Mouse (Mus musculus) lung, adult 18-20 months (tissue): Measurements from ENCODE around the gene Gm28042.

ENCODE experiments used
- DNase-seq, 2 experiments: peaks; one replicate each; pipeline ENCODE4 v3.0.0; 2022; ENCODE audit warnings: mixed read lengths in 2 of 2

Gm28042 gene

DNA sequence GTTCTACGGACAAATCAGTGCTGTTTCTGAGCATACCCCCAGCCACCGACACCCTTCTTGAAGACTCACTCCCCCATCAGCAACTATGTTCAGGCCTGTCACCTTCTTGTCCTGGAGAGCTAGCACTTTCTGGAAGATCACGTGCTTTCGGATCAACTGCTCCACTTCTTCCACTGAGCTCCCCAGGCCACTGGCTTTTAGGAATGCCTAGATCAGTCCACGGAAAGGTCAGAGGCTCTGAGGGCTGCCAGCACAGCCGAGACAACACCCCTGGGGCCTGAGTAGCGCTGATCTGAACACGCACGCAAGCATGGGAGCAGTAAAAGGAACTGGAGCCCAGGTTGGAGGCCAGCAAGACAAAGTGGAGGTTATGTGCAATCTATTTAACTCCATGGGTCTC lies 33.4 kb downstream of the Gm28042 start:
- peak; percentile 32 to 37 for DNase-seq

DNA sequence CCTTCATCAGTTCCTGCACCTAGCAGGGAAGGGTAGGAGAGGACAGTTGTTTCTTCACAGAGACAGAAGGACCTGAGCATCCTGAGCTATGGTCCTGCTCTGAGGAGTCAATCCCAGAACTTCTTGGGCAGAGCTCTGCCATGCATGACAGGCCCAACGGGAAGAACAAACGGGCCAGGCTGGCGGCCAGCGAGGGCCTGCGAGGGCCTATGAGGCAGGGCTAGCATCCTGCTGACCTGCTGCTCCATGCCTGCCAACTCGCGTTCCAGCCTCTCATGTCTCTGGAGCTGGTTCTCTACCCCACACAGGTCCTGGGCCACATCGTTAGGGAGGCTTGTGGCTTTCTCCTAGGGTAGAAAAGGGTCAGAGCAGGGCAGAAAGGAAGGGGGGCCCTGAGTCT lies 35.0 kb downstream of the Gm28042 start:
- no peak for DNase-seq

DNA sequence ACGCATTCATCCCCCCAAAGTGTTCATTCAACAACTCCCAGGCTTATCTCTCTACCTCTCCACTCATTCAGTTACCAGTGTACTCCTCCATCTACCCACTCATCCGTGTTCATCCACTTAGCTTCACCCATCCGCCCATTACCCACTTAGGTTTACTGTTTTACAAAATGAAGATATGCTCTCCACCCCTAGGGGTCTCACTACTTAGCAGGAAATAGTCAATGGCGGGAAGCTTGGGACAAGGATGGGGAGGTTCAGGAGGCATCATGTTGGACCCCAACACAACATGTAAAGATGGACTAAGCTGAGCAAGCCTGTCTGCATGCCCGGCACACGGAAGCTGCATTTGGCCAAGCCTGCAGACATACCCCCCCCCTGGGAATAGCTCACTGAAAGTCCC lies 37.3 kb downstream of the Gm28042 start:
- DNase-seq: no peak

DNA sequence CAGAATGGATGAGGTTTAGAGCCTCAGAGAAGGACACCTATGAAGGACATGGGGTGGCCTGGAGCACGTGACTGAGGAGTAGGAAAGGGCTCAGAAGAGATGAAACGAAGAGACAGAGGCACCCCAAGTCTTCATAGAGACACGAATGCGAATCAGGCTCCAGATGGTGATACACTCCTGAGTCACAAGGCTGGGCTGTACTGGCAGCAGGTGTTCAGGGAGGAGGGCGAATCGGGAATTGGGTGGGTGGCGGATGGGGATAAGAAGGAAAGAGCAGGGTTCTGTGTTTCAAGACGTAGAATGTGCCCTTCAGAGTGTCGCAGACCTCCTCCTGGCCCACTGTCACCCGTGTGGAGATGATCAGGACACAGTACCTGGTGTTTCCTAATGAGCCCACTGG lies 38.0 kb downstream of the Gm28042 start:
- DNase-seq: no peak

DNA sequence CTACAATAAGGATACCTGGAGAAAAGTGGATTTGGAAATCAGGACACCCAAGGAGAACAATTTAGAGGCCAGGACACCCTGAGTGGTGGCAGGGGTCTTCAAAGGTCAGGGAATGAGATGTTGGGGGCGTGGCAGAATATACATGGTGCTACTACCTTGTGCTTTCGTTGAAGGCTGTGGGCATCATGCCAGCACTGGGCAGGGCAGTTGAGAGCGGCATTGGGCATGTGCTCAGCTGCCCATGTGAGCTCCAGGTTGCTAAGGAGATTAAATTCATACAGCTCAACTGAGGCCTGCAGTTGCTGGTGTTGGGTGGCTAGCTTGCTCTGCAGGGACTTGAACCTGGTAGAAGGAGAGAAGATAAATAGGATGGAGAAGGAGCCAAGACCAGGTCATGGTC lies 38.9 kb downstream of the Gm28042 start:
- peak; percentile 66 to 74 for DNase-seq

DNA sequence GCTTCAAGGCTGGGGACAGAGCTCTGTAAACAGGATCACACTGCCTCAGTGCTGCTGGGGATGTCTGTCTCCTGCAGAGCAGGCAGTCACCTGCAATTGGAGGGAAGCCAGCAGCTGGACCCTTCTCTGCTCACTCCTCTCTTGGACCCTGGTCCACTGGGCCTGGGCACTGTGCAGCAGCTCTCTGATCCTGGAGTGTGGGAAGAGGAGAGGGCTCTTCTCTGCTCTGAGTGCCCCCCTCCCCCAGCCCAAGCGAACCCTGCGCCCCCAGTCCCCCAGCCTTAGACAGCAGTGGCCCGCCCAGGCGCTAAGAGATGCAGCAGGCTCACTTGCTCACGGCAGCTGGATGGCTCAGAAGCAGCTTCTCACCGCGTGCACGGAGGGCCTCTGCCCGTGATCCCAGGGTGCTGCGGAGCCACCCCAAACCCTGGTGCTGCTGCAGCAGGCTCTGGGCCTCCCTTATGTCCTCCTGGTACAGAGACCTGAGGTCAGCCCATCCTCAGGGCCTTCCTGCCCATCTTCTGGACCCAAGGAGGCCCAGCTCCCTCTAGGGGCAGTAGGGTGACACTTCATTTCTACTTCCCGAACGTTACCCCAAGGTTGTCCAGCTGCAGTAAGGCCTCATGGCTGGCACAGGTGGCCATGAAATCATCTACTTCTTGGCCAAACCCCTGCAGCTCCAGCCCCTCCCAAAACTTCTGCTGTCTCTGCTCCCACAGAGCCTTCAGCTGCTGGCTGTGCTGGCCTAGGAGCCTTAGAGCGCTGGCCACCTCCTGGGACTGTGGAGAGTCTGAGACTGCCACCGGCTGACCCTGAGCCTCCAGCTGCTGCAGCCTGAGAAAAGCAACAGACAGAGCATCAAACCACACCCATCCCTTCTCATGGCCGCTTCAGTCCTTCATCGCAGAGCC lies 41.5 kb downstream of the Gm28042 start:
- peak in 1 of 2 experiments; percentile 29 for DNase-seq

DNA sequence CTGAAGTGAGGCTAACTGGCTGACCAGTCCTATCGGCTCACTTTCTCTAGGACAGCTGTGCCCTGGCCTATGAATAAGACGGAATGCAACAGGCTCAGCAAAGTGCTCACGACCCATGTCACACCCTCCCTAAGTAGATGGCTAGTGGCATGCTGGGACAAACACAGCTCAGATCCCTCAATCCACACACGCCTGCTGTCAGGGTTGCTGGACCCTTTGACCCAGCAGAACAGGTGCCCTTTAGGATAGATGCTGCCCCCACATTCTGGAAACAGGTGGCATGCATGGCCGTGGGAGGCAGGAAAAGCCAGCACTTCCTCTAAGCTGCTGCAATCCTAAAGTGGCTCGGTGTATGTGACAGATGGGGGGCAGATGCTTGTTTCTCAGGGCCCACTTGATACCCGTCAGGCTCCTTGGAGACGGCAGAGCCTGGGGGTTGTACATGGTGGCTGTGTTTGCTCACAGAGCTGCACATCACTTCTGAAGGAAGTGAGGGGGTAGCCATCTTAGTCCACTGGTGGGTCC lies 42.2 kb downstream of the Gm28042 start:
- no peak for DNase-seq

DNA sequence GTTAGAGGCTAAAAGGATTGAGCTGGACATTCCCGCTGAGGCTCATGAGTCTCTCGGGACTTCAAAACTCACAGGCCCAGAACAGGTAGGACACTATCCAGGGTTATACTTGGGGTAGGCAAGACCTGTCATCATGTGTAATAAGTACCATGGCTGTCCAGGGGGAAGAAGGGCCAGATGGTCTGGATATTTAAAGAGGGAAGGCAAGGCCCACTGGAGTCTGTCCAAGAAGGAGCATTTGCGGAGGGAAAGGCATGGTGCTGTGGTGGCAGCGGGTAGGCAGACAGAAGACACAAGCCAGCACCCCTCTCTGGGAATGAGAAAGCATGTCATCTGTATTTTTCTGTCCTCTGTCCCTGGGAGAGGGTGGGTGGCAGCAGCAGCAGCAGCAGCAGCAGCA lies 46.8 kb downstream of the Gm28042 start:
- no peak for DNase-seq

DNA sequence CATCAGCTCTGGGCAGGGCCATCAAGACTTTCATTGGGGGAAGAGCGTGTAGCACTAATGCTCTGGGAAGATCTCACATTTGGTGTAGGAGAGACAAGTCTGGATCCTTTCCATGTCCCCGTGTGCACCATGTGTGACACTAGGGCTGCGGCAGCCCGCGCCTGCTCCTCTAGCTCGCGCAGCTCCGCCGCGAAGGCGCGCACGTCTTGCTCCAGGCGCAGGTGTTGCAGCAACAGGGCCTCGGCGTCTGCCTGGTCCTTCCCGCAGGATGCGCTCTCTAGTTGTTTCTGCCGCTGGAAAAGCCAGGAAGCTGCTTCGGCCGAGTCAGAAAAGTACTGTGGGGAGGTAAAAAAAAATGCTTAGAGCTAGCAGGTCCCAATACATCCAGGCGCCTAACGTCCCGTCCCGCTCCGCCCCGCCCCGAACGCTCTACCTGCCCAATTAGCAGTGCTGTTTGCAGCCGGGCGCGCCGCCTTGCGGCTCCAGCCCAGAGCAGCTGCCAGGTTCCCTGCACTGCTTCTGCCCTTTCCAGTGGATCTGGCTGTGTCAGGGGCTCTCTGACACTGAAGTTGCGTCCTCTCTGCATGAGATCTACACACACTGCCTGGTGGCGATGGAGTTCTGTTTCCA lies 48.9 kb downstream of the Gm28042 start:
- DNase-seq: peak; percentile 62 to 72

DNA sequence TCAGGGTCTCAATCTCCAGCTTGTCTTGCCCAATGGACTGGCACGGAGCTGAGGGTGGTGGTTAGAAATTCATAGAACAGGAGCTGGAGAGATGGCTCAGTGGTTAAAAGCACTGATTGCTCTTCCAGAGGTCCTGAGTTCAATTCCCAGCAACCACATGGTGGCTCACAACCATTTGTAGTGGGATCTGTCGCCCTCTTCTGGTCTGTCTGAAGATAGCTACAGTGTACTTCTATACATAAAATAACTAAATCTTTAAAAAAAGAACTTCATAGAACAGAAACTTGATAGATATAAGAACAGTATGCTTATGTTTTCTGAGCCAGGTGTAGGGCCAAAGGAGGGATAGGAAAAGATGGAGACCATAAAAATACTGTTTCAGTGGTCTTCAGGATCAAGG lies 55.1 kb downstream of the Gm28042 start:
- DNase-seq: no peak

DNA sequence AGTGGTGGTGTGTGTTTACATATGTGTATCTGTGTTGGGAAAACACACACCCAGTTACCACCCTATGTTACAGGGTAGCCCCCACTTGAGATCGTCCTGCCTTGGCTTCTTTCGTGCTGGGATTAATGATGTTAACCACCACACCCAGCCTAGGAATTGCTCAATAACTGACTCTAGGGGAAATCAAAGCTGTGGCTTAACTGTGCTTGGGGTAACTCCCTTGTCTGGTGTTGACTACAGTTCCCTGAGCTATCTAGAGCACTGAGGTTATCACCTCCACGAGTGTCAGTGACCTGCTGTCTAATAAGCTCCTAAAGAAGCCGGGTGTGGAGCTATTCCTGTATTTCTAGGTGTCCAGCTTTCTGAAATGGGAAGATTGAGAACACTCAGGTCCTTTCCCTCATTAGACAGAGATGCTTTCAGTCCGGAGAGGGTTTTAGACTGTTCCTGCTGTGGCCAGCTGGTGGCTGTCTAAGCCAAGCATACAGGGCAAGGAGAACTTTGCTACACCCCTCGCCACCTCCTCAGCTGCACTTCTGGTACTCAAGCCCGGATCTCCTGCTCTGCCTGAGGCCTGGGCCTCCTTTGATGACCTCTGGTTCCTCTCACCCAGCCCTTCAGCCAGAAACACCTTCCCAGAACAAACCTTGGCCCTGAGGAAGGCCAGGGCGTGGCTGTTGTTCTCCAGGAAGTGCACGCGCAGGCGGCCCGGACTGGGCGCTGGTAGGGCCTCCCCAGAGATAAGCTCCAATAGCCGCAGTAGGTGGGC lies 57.5 kb downstream of the Gm28042 start:
- peak; percentile 73 to 77 for DNase-seq

DNA sequence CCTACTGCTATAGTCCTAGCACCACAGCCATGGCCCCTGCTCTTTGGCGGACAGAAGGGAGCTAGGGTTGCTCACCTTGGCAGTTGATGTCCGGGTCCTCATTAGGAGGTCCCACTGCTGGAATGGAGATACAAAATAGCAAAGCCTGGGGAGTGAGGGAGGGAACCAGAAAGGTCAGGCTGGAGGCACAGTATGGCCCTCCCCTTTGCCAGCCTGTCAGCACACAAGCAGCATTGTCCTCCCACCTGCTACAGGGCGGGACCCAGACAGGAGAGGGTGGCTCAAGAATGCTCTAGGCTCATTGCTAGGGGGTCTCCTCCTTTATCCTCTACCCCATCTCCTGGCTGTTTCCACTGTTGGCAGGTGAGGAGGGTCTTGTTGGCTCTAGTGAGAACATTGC lies 58.7 kb downstream of the Gm28042 start:
- no peak for DNase-seq

DNA sequence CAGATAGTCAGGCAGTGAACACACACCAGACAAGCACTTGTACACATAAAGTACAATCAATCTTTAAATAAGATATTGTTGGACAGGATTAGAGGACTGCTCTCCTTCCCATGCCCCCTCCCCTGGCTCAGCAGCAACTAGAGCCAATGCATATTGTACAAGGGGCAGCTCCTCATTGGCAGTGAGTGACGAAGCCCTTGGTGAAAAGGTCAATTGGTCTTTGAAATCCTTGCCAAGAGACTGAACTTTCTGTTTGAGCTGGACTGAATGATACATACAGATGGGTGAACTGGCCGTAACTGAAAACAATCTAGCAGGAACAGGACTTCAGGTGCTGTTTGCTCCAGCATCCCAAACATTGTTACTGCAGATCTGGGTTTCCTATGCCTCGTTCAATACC lies 60.1 kb downstream of the Gm28042 start:
- DNase-seq: no peak

DNA sequence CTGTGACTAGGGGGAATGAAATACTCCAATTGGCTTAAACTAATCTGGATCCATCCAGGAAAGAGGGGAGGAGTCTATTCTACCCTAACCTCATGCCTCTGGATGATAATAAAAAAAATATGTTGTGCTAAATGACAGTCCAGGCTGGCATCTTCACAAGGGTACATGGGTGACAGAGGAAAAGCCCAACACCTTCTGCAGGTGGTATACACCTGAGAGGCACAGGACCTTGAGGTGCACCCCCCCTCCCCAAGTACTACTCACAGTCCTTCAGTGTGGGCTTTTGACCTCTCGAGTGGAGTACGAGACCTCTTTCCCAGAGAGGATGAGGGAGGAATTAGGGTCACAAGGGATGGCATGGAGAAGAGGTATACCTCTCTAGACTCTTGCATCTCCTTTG lies 60.6 kb downstream of the Gm28042 start:
- DNase-seq: no peak

DNA sequence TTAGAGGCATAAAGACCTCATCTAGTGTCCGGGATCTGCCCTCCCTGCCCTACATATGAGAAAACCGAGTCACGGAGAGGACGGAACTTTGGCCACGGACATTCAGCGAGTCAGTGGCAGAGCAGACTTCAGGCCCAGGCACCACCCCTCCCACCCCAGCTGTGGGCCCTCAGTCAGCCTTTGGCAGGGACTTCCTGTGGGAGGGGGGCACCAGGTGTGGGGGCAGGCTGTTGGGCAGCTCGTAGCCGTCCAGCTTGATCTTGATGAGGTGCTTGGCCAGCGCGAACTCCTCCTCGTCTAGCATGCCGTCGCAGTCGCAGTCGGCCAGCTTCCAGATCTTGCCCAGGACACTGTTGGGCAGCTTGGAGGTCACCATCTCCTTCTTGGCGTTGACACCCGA lies 63.7 kb downstream of the Gm28042 start:
- no peak for DNase-seq
